Mouse (Mus musculus): ENCODE measurements around the gene Noct. TPM values are rescaled to one million over a fixed set of nuclear protein-coding genes. Genes with fewer than 3 reads are reported as not detected.

Noct gene
- polyA plus RNA-seq, 1 experiment from 2014 or later, result 8.3 TPM

DNA sequence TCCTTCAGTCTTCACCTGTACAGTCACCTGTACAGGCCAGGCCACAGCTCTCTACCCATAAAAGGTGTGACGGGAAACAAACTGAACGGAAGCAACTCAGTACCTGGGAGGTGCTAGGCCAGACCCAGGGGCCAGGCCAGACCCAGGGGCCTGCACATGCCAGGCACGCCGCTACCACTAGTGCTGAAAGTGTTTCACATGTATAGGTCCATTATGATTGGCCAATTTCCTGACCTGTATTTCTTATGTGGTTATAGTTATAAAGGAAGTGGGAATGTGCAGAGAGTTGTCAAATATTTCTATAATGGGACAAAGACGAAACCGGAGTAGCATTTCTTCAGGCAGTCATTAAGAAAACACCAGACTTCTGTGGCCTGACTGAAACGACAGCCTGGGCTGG, 30.5 kb downstream of the Noct start:
- no peak overlapping the region for H3K4me3 ChIP-seq (ENCODE audit: low read depth, low read length)
- H3K4me1 ChIP-seq (ENCODE audit: control insufficient read depth, insufficient read depth, low read length), result no peaks in the 10 kb centered on the region
- 88% methylated on average over 7 of the region's 7 CpGs for WGBS
- H3K27me3 ChIP-seq (ENCODE audit: control insufficient read depth, insufficient read depth, low read length), result no peaks in the 10 kb centered on the region
- H3K9ac ChIP-seq (replicated peaks; ENCODE audit: low read depth, low read length), result no peak overlapping the region
- H3K4me2 ChIP-seq (replicated peaks; ENCODE audit: low read depth, low read length), result no peak overlapping the region
- H3K27ac ChIP-seq (ENCODE audit: low read length), result no peak overlapping the region
- ATAC-seq (ENCODE audit: insufficient number of reproducible peaks, insufficient read depth, low FRiP score, low read depth), result no peak
- peaks cover 55% of the 10 kb centered on the region for H3K36me3 ChIP-seq (ENCODE audit: control insufficient read depth, insufficient read depth, low read length)
- H3K9me3 ChIP-seq (ENCODE audit: control insufficient read depth, low read depth, low read length), result no peaks in the 10 kb centered on the region

DNA sequence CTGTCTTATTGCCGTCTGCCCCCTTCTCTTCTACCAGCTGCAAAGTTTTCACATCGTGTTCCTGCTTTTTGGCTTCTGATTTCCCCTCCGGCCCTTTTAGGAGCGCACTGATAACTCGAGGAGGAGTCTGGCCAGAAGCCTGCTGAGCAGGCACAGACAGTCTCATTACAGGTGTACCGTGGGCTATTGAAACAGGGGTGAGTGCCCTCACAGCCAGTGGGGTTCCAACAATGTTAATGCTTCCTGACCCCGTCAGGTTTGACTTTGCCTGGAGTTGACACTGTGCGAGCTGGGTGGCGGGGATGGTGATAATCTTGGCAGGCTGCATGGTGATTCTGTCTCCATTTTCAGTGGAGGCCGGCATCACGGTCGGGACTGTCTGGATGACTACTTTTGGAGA, 32.2 kb downstream of the Noct start:
- ATAC-seq (ENCODE audit: insufficient number of reproducible peaks, insufficient read depth, low FRiP score, low read depth), result no peak
- no peaks in the 10 kb centered on the region for H3K27me3 ChIP-seq (ENCODE audit: control insufficient read depth, insufficient read depth, low read length)
- H3K4me2 ChIP-seq (replicated peaks; ENCODE audit: low read depth, low read length), result no peak overlapping the region
- no peak overlapping the region for H3K9ac ChIP-seq (replicated peaks; ENCODE audit: low read depth, low read length)
- H3K36me3 ChIP-seq (ENCODE audit: control insufficient read depth, insufficient read depth, low read length), result peaks cover 68% of the 10 kb centered on the region
- H3K4me3 ChIP-seq (ENCODE audit: low read depth, low read length), result no peak overlapping the region
- H3K27ac ChIP-seq (ENCODE audit: low read length), result no peak overlapping the region
- no peaks in the 10 kb centered on the region for H3K9me3 ChIP-seq (ENCODE audit: control insufficient read depth, low read depth, low read length)
- 90% methylated on average over 12 of the region's 12 CpGs for WGBS
- no peaks in the 10 kb centered on the region for H3K4me1 ChIP-seq (ENCODE audit: control insufficient read depth, insufficient read depth, low read length)

DNA sequence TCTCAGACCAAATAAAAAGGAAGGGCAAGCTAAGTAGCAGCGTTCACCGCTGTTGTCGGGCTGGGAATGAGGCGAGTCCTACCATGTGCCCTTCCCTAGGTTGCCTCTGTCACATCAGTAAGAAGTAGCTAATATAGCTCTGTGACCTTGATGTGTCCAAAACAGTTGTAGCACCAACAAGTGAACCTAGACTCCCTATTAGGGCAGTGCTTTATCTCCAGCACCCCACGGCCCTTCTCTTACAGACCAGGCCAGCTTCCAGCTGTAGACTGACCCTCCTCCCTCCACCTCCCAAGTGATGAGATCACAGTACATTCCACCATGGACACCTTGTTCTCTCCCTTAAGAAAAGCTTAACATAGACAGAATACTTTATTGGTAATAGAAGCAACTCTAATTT, 33.8 kb downstream of the Noct start:
- Histone ChIP-seq H3K36me3 (ENCODE audit: control insufficient read depth, insufficient read depth, low read length) (peaks cover 73% of the 10 kb centered on the region), H3K27ac (ENCODE audit: low read length) (no peak overlapping the region), H3K4me1 (ENCODE audit: control insufficient read depth, insufficient read depth, low read length) (no peaks in the 10 kb centered on the region), H3K9me3 (ENCODE audit: control insufficient read depth, low read depth, low read length) (no peaks in the 10 kb centered on the region), H3K4me2 (replicated peaks; ENCODE audit: low read depth, low read length) (no peak overlapping the region), H3K27me3 (ENCODE audit: control insufficient read depth, insufficient read depth, low read length) (no peaks in the 10 kb centered on the region), H3K9ac (replicated peaks; ENCODE audit: low read depth, low read length) (no peak overlapping the region), H3K4me3 (ENCODE audit: low read depth, low read length) (no peak overlapping the region)
- ATAC-seq (ENCODE audit: insufficient number of reproducible peaks, insufficient read depth, low FRiP score, low read depth), result no peak
- 90% methylated on average over 5 of the region's 5 CpGs for WGBS

DNA sequence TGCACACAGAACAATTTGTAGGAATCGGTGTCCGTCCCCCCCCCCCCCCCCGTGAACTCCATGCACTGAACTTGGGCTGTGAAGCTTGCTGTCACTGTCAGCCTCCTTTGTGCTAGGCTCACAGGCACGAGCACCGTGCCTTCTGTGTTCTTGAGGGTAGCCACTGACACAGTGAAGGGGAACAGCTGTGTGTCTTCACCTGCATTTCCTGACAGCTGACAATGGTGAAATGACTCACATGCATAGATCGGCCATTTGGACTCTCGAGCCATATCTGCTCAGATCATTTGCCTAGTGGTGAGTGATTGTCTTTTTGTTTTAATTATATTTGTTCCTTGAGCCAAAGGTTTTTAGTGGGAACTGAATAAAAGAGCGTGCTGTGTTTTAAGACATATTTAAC, 38.7 kb downstream of the Noct start:
- no peak for ATAC-seq (ENCODE audit: insufficient number of reproducible peaks, insufficient read depth, low FRiP score, low read depth)
- Histone ChIP-seq H3K4me1 (ENCODE audit: control insufficient read depth, insufficient read depth, low read length) (no peaks in the 10 kb centered on the region), H3K4me3 (ENCODE audit: low read depth, low read length) (no peak overlapping the region), H3K4me2 (replicated peaks; ENCODE audit: low read depth, low read length) (no peak overlapping the region), H3K36me3 (ENCODE audit: control insufficient read depth, insufficient read depth, low read length) (peaks cover 70% of the 10 kb centered on the region), H3K27me3 (ENCODE audit: control insufficient read depth, insufficient read depth, low read length) (no peaks in the 10 kb centered on the region), H3K9me3 (ENCODE audit: control insufficient read depth, low read depth, low read length) (no peaks in the 10 kb centered on the region), H3K9ac (replicated peaks; ENCODE audit: low read depth, low read length) (no peak overlapping the region), H3K27ac (ENCODE audit: low read length) (no peak overlapping the region)
- 57% methylated on average over 8 of the region's 8 CpGs for WGBS

DNA sequence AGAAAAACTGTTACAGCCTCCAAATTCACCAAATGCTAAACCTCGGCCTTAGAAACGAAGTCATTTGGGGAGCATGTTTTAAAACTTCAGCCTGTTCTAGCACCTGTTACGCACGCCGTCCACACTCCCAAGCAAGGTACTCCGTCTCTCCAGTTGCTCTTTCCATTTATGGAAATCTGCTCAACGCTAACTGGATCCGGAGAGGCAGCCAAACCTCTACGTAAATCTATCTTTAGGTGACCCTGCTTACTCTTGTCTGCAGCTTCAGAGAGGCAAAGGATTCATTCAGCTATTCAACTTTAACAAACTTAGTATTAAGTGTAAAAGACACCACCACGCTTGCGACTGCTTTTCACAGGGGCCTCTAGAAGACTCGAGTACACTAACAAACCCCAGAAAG, 44.2 kb downstream of the Noct start:
- 57% methylated on average over 12 of the region's 12 CpGs for WGBS
- no peaks in the 10 kb centered on the region for H3K27me3 ChIP-seq (ENCODE audit: control insufficient read depth, insufficient read depth, low read length)
- H3K4me1 ChIP-seq (ENCODE audit: control insufficient read depth, insufficient read depth, low read length), result peaks cover 4% of the 10 kb centered on the region; the same call in 1 of the 2 replicates
- peaks cover 29% of the 10 kb centered on the region for H3K36me3 ChIP-seq (ENCODE audit: control insufficient read depth, insufficient read depth, low read length)
- ATAC-seq (ENCODE audit: insufficient number of reproducible peaks, insufficient read depth, low FRiP score, low read depth), result no peak
- H3K9ac ChIP-seq (replicated peaks; ENCODE audit: low read depth, low read length), result no peak overlapping the region
- no peaks in the 10 kb centered on the region for H3K9me3 ChIP-seq (ENCODE audit: control insufficient read depth, low read depth, low read length)
- peak overlapping the region; percentile 69 for H3K27ac ChIP-seq (ENCODE audit: low read length)
- H3K4me2 ChIP-seq (replicated peaks; ENCODE audit: low read depth, low read length), result no peak overlapping the region
- H3K4me3 ChIP-seq (ENCODE audit: low read depth, low read length), result no peak overlapping the region

DNA sequence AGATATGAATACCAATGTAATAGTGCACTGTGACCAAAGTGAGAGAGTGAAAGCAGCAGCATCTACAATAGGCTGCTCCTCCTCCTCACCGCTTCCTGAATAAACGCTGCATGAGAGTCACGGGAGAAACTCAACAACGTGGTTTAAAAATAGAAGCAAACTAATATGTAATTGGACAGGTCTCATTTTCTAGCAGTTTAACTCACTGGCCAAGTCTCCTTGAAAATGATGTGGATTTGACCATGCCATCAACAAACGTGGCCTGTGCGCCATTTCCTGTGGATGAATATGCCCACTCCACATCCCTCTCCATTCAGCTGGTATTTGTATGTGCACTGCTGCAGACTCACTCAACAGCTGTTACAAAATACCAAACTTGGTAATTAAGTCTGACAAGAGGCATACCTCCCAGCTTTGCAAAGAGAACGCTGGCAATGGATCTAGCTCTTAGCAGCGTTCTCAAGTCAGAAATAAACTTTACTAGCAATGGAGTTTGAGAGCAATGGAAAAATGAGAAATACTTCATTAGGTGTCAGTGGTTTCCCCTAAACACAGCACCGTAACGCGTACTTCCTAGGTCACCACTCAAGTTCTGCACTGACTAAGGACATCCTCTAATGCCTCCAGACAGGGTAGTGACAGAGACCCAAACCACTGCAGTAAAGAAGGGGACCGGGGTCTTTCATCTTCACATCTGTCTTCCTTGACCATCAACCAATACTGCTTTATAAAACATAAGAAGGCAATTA, 46.0 kb downstream of the Noct start:
- peaks cover 10% of the 10 kb centered on the region for H3K4me1 ChIP-seq (ENCODE audit: control insufficient read depth, insufficient read depth, low read length)
- peak overlapping the region; percentile 49; the same call in 1 of the 2 replicates for H3K27ac ChIP-seq (ENCODE audit: low read length)
- no peaks in the 10 kb centered on the region for H3K9me3 ChIP-seq (ENCODE audit: control insufficient read depth, low read depth, low read length)
- no peak overlapping the region for H3K4me2 ChIP-seq (replicated peaks; ENCODE audit: low read depth, low read length)
- H3K27me3 ChIP-seq (ENCODE audit: control insufficient read depth, insufficient read depth, low read length), result no peaks in the 10 kb centered on the region
- ATAC-seq (ENCODE audit: insufficient number of reproducible peaks, insufficient read depth, low FRiP score, low read depth), result no peak; the same call in 1 of the 2 replicates
- WGBS, result 58% methylated on average over 12 of the region's 12 CpGs
- H3K9ac ChIP-seq (replicated peaks; ENCODE audit: low read depth, low read length), result no peak overlapping the region
- H3K36me3 ChIP-seq (ENCODE audit: control insufficient read depth, insufficient read depth, low read length), result peaks cover 11% of the 10 kb centered on the region
- no peak overlapping the region for H3K4me3 ChIP-seq (ENCODE audit: low read depth, low read length)

DNA sequence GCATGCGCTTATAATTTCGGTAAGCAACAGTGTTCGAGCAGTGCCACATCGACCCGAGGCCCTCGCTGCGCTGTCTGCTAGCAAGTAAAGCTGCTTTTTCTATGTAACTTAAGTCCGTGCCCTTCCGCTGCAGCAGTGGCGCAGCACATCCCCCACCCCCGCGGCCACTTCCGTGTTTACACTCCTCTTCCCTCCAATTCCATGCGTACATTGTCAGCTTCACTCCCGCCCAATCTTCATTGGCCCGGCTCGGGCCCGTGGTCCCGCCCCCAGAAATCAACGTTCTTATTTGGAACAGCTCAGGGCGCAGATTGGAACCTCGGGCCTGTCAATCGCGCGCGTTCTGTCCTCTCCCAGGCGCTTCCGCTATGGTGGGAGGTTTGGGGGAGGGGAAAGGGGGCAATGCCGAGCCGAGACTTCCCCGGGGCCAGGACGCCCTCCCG, 51.7 kb downstream of the Noct start:
- ATAC-seq (ENCODE audit: insufficient number of reproducible peaks, insufficient read depth, low FRiP score, low read depth), result peak; percentile 98
- H3K4me1 ChIP-seq (ENCODE audit: control insufficient read depth, insufficient read depth, low read length), result peaks cover 7% of the 10 kb centered on the region; the same call in 1 of the 2 replicates
- no peaks in the 10 kb centered on the region for H3K9me3 ChIP-seq (ENCODE audit: control insufficient read depth, low read depth, low read length)
- peak overlapping the region; percentile 77 for H3K4me2 ChIP-seq (replicated peaks; ENCODE audit: low read depth, low read length)
- H3K27me3 ChIP-seq (ENCODE audit: control insufficient read depth, insufficient read depth, low read length), result no peaks in the 10 kb centered on the region
- H3K27ac ChIP-seq (ENCODE audit: low read length), result peak overlapping the region; percentile 100
- peak overlapping the region; percentile 82 for H3K4me3 ChIP-seq (ENCODE audit: low read depth, low read length)
- peak overlapping the region; percentile 95 for H3K9ac ChIP-seq (replicated peaks; ENCODE audit: low read depth, low read length)
- under 1% methylated on average over 33 of the region's 33 CpGs for WGBS
- no peaks in the 10 kb centered on the region for H3K36me3 ChIP-seq (ENCODE audit: control insufficient read depth, insufficient read depth, low read length)

DNA sequence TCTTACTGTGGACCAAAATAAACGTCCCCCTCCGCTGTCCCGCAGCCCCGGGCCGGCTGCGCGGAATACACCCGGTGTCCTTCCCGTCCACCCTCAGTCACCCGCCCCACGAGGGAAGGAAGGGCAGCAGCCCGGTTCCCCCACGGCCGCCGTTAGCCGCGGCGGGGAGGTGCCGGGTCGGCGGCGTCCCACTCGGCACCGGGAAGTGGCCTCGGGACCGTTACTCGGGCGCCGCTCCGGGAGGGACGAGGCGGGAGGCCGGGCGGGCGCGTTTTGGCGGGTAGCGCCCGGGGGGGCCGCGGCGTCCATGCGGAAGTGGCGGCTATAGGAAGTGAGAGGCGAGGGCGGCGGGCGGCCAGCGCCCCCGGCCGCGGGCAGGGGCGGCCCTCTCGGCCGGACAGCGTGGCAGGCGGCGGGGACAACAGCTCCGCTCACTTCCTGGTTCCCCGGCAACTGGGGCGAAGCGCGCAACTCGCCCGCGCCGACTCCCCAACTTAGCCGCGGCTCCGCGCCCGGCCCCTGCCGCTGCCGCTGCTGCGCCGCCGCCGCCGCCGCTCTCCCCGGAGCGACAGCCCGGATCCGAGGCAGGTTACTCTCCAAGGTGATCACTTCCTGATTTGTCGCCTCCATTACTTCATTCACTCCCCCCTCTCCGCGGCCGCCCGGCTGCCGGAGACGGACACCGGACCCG, 52.3 kb downstream of the Noct start:
- Histone ChIP-seq H3K36me3 (ENCODE audit: control insufficient read depth, insufficient read depth, low read length) (no peaks in the 10 kb centered on the region), H3K27me3 (ENCODE audit: control insufficient read depth, insufficient read depth, low read length) (no peaks in the 10 kb centered on the region), H3K4me2 (replicated peaks; ENCODE audit: low read depth, low read length) (peak overlapping the region; percentile 77), H3K4me3 (ENCODE audit: low read depth, low read length) (peak overlapping the region; percentile 82), H3K4me1 (ENCODE audit: control insufficient read depth, insufficient read depth, low read length) (peaks cover 7% of the 10 kb centered on the region; the same call in 1 of the 2 replicates), H3K9ac (replicated peaks; ENCODE audit: low read depth, low read length) (peak overlapping the region; percentile 95), H3K9me3 (ENCODE audit: control insufficient read depth, low read depth, low read length) (no peaks in the 10 kb centered on the region), H3K27ac (ENCODE audit: low read length) (peak overlapping the region; percentile 100)
- ATAC-seq (ENCODE audit: insufficient number of reproducible peaks, insufficient read depth, low FRiP score, low read depth), result peak; percentile 42
- WGBS, result 1% methylated on average over 67 of the region's 93 CpGs
